Mouse (Mus musculus): ENCODE measurements around the gene Spcs2.

The Spcs2 gene

DNA sequence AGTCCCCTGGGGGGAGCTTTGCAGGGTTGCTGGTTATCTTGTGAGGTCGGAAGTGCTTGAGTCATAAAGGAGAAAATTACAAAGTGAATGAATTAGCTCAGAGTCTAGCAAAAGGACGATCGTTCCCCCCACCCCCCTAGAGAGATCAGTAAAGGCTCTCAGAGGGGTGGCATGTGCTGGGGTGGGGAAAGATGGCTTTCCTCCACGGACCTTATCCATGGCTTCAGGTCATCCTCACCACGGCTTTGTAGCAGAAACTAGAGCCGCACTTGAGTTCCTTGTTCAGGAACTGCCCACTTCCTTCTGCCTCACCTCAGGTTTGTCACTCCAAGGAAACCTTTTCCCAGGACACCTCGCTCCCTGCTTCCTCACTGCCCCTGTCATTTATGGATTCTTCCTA is at the start of gene Spcs2:
Gene Spcs2, minus strand, starts transcription at position 101 of the 400 bp plus-strand sequence.
- DNase-seq: no peak

DNA sequence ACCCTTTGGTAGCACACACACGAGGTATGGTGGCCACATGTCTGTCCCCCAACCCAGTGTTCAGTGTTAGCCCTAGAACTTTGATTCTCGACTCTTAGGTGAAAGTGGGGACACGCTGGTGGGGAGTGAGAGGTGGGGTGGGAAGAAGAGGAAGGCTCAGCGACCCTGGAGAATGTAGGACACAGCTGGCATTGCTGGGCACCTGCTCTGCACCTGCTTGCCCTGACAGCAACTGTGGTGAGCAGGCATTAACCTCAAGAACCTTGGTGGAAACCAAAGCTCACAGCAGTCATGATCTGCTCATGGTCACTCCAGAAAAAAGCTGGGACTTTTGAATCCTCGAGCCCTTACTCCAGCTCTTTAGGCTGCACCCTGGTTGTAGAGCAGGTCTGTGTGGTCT is 47.8 kb upstream of the Spcs2 start:
- DNase-seq: no peak

DNA sequence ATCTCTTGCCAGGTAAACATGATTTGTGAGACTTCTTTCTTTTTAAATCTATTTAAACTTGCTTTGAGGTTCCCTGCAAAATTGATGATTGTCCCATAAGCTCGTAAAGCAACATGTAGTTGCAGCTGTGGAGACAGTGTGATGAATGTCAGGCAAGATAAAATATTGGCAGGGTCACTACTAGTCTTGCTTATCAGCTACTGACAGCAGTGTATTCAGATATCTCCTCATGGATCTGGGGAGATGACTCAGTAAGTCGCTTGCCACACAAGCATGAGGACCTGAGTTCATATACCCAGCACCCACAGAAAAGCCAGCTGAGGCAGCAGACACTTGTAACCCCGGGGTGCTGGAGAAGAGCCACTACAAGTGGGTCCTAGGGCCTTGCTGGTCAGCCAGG is 44.2 kb upstream of the Spcs2 start:
- no peak for DNase-seq

DNA sequence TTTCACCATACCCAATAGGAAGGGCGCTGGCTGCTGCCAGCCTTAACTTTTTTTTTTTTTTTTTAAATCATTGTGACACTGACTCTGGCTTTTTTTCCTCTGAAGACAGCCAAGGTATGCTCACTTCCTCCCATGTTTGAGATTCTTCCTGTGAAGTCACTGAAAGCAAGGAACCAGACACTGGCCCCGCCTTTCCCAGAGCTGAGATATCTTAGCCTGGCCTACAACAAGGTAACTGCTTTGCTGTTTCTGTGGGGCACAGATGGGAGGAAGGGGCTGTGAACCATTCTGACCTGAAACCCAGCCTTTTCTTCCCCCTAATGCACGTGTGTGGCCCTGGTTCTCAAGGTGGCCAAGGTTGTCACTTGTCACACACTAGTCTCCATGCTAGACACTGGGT is 43.1 kb upstream of the Spcs2 start:
- no peak for DNase-seq

DNA sequence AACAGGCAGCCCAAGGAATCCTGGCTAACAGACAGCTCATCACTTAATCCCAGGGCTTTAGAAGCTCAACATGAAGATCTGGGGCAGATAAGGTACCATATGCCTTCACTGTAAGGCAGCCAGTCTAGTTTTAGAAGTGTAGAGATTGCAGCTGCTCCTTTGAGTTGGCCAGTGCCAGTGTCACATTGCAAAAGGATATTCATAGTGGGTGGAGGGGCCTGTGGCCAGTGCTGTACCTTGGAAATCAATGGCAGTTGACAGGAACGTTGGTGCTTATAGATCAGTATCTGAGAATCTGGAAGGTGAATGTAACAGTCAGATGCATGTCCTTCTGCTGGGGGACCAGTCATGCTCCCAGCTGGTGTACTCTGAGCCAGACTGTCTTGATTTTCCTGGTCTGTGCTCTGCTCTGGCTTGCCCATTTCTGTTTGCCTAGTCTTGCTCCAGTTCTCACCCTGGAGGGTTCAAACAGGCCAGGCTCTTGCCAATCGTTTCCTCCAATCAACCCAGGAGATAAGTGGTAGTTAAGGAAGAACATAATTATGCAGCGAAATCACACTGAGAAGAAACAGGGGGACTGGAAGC is 41.3 kb upstream of the Spcs2 start:
- no peak for DNase-seq

DNA sequence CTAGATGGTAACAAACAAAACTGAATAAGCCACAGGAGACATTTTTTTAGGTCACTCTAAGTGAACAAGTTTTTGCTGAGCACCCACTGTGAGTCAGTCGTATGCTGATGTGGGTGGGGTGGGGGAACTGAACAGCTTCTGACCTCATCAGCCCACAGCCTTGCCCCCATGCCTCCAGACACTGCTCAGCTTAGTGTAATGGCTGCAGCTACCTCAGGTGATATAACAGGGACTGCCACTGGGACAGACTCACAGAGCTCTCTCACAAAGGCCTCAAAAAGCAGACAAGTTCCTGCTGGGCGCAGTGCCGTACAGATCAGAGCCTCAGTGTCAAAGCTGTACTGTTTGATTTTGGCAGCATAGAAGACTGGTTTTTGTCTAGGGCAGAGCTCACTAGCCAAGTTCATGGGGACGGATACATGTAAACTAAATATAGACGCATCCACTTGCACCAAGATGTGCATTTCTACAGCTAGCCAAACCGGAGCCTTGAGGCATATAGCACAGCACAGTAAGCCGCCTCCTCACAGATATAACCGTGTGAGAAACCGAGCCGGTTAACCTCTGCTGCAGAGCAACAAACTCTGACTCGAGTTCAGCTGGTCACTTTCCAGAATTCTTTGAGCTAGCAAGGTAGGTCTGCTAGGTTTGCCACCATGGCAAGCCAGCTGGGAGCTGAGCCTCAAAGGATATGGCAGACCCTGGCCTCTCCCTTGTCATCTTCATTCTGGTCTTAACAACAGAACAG is 39.8 kb upstream of the Spcs2 start:
- DNase-seq: no peak

DNA sequence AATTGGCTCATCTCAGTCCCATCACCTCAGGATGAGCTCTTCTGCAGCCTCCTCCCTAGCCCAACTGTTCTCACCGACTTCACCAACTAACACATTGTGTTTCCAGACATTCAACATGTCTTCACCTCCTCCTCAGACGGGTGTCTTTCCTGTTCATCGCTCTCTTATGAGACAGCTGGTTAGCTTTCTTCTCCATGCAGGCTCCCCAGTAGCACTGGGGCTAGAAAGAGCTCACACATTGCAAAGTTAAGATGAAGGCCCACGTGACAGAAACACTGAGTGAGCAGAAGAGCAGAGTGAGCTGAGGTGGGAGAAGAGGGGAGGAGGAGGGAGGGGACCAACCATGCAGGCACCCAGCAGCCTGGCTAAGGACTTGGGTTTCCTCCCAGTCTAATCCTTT is 38.9 kb upstream of the Spcs2 start:
- DNase-seq: no peak

DNA sequence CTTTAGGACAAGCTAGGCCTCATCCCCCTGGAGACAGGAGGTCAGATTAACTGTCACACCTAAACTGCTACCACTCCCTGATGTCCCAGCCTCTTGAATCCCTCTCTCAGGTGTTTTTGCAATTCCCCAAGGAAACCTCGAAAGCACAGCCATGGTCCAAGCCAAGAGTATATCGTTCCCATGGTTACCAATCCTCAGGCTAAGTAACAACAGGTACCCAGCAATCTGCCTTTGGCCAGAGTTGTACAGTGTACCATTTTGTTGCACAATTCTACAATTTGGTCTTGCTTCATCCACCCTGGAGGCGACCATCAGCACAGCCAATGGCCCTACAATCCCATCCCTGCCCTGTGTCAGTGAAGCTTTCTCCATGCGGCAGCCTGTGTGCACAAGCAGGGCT is 33.6 kb upstream of the Spcs2 start:
- no peak for DNase-seq

DNA sequence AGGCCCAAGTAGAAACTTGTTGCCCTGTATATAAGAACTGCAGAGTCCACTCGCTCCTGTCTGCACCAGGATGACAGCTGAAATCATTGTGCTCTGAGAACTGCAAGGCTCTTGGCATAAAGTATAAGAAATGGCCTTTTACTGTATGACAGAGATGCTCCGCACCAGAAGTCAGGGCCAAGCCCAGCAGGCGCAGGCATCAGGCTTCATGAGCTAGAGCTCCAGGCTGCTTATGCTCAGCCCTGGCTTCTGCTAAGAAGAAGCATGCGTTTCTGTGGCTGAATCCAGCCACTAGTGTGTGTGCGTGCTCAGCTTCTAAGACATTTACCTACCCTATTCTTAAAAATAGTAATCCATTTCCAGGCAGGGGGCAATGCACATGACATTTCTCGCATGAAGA is 31.2 kb upstream of the Spcs2 start:
- DNase-seq: no peak

DNA sequence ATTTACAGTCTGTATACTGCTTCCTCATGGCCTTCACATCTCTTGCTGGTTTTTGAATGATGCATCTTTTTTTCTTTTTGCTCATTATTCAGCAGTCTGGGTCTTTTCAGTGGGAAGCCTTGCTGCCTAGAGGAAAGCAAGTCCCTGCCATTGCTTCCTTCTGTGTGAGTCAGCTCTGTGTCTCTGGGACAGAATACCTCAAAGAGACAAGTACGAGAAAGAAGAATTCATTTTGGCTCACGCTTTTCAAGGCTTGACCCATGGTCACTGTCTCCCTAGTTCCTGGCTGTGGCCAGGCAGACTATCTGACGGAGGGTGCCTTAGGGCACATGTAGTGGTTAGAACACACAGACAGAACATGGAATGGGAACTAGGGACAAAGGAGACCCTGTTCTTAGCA is 30.7 kb upstream of the Spcs2 start:
- no peak for DNase-seq

DNA sequence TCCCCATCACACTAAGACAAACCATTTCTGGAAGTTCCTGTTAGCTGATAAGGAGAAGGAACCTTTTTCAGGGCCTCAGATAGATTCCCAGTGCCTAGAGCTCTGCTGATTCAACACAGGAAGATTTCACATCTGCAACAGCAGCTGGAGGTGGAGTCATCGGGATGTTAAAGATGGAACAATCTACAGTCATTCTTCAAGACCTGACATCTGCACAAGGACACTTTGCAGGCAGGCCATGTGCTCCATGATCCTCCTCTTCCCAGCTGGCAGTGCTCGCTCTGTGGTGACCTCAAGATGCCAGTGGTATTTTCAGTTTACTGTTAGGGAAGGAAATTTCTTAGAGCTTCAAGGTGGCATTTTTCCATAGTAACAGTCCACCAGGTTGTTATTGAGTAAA is 29.1 kb upstream of the Spcs2 start:
- no peak for DNase-seq

DNA sequence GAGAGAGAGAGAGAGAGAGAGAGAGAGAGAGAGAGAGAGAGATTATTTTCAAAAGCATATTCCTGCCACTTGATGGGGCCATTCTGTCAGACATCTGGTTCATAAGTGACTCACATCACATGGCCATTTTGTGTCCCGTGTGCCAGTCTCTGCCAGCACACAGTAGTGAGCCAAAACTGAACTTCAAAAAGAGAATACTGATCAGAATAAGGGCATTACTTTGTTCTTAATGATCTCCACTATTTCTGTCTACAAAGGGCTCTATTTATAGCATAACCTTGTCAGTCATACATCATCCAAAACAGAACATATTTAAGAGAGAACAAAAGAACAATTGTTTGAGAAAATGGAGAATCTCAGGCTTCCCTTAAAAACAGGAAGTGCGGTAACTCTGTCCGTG is 28.2 kb upstream of the Spcs2 start:
- DNase-seq: no peak

DNA sequence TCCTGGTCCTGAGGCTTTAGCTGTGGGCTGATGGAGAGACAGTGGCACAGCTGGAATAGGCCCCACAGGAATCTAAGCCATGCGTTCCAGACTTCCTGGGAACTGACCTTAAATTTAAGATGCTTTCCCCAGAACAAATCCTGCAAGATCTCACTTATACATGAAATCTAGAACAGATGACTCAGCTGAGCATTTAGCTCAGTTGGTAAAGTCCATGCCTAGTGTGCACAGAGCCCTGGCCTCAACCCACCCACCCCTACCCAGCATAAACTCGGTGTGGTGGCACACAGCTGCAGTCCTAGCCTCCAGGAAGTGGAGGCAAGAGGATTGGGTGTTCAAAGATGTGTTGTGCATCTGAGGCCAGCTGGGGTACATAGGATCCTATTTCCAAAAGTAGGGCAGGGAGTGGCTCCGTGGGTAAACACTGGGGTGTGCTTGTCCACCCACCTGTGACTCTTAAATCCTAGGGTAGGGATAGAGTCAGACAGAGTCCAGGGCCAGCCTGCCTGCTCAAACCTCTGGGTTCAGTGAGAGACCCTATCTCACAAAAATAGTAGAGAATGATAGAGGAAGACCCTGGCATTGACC is 27.0 kb upstream of the Spcs2 start:
- no peak for DNase-seq

DNA sequence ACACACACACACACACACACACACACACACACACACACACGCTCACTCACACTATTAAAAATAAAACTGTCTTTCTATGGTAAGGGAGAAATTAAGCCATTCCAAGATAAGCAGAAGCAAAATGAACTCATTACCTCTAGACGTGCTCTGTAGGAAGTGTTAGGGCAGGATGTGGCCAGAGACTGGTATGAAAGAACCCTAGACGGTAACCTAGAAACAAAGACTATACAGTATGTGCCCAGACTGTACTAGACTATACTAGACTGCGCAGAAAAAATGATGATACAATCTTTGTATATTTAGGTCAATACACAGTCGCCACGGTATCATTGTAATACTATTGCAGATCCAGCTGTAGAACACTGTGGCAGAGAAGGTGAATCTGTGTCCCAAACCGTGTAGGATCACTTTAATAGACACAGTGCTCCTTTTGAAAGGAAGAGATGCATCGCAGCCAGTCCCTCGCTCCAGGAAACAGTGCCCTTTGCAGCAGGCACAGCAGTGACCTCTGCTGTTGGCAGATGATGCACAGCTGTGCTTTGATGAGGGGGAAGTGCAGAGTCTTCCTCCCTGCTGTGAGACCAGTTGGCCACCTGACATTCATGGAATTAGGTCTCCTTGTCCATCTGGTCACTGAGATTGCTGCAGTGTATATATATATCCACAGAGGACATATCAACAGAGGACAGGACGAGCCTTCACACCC is 26.1 kb upstream of the Spcs2 start:
- DNase-seq: no peak

DNA sequence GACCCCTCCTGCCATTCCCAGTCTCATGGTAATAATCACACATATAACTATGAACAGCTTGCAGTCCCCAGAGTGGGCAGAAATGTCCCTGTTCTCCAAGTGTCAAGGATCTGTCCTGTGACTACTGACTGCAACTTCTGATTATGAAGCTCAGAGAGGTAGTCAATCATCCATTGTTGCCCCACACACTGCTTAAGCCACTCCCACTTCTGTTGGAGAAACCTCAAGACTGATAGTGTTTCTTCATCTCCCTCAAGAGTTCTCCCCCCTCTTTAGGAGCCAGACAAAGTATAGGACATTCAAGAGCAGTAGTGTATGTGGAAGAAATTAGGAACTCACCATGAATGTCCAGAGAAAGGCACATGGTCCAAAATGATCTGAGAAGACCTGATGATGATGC is 24.5 kb upstream of the Spcs2 start:
- DNase-seq: no peak

DNA sequence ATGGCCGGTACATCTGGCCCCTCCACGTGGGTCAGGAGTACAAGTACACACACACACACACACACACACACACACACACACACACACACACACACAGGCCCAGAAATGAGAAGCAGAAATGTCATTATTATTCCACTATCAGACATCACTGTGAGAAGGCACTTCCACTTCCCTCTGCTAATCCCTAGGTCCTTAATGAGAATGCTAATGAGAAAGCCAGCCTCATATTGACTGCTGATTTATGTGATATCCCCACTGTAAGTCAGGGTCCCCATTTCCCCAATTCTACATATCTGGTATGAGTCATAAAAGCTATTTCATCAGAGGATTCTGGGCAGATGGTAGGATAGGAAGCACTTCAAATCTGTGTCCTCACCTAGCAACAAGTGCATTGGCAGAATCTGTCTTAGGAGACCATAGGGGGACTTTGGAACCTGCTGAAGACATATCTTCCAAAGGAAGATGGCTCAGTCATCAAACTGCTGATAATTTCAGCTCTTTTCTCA is 24.0 kb upstream of the Spcs2 start:
- DNase-seq: no peak

DNA sequence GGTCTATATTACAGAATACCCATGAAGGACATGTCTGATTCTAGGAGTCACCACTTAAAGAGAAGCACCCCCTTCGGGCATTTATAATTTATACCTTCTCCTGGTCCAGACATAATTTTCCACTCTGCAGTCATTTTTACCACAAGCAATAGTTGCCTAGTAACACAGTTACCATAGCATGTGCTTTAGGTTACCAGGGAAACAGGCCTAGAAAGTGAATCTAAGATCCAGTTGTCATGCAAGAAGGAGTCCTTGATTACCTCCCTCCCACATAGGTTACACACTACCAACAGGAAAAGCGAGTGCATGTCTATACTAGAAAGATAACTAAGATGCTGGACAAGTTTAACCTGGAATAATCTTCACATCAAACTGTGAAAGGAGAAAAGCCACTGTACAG is 15.0 kb upstream of the Spcs2 start:
- DNase-seq: no peak

DNA sequence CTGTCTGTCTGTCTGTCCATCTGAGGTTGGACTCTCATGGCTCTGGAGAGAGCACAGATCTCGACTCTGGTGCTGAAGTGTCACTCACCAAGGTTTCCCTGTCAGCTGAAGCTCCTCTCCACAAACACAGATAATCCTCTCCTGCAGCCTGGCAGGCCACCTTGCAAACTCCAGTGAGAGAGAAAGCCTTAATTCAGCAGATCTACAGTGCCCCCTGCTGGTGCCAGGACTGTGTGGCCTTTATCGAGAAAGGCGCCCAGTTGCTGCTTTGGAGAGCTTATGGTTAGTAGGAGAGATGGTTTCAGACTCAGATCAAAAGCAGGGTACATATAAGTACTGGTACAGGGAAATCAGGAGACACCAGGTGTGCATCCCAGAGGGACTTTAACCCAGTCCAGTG is 13.1 kb upstream of the Spcs2 start:
- peak; percentile 35 to 79 for DNase-seq

DNA sequence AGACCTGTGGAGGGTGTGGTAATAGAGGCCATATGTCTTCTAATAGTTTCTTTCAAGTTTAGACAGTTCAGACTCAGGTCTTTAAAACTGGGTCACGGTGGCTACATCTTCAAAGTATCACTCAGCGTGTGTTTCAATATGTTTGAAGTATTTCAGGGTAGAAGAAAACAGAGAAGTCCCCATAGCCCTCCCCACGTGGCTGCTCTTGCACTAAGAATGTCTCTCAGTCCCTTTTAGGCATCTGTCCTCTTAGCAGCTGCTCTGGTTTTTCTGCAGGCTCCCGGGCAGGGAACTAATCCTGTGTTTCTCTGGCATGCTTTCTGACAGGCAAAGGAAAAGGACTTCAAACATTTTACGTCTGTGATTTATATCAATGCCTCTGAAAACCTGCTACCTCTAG is 12.6 kb upstream of the Spcs2 start:
- no peak for DNase-seq

DNA sequence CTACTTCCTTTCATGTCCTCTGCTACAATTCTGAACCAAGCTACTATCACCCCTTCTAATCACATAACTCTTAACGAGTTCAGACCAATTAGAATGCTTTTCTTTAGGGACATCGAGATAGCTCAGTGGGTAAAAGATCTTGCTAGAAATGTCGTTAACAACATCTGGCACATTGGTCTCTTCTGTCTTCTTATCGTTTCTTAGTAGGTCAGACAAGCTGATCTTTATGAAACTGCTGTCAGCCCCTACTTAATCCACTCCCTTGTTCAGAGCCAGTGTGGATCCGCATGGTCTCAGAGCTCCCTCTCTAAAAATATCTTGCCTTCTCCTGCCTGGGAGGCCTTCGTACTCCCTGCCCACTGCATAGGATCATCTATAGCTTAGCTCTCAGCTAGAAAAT is 10.7 kb upstream of the Spcs2 start:
- no peak for DNase-seq

DNA sequence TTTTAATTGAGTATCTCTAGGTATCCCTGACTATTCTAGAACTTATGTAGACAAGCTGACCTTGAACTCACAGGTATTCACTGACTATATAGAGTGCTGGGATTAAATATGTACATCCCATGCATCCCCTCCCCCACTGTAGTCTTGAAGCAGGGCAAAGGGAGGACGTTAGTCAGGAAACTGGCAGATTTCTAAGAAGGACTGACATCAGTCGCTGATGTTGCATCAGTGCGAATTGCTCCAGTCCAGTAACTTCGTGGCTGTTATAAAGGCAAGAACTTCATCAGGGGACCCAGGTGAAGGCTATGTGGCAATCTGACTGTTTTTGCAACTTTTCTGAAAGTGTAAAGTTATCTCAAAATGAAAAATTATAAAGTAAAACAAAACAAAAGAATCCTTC is 6.0 kb upstream of the Spcs2 start:
- no peak for DNase-seq

DNA sequence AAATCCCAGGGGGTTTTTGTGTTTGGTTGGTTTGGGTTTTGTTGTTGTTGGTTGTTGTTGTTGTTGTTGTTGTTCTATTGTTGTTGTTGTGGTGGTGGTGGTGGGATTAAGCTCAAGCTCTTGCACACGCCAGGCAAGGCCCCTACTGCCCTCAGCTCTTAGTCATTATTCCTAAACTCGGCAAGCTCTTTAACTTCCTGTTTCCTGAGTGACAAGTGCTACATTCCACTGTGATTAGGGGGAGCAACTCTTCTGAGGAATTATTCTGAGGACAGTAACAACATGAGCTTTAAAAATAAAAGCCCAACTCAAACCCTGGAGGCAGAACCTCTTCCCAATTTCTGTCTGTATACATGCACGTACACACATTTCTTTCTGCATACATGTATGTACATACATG is 2.0 kb upstream of the Spcs2 start:
- no peak for DNase-seq

DNA sequence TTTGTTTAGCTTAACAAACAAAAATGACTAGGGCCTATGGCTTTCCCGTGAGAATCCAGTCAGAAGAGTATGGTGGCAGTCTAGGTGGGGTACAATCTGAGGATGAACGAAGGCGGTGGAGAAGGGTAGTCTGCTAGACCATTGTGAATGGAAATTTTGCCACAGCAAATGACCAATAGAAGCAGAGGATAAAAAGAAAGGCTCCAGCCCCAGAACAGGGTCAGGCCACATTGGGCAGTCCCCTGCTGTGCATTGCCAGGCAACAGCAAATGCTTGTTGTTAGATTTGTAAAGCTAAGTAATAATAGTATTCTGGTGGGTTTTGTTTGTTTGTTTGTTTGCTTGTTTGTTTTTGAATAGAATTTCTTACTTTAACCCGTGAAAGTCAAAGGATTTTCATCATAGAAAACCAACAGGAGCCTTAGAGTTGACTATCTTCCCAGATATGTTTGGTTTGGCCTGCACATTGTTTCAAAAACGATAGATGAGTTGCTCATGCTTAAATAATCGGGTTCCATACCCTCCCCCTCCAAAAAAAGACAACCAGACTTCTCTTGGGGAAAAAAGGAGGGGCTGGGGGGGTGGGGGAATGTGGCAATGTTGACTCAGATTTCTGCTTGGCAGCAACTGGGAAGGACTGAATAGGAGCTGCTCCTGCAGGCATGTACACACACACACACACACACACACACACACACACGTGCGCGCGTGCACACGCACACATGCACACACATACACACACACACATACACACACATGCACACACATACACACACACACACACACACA is 1.2 kb upstream of the Spcs2 start:
- DNase-seq: no peak
